Mouse (Mus musculus): ENCODE data around the gene C2cd4b.
"Not testable (repeated sequence)": the region's sequence is repeated elsewhere in the genome, so short reads cannot be mapped to it uniquely, and the experiment has no call there.

C2cd4b gene

DNA sequence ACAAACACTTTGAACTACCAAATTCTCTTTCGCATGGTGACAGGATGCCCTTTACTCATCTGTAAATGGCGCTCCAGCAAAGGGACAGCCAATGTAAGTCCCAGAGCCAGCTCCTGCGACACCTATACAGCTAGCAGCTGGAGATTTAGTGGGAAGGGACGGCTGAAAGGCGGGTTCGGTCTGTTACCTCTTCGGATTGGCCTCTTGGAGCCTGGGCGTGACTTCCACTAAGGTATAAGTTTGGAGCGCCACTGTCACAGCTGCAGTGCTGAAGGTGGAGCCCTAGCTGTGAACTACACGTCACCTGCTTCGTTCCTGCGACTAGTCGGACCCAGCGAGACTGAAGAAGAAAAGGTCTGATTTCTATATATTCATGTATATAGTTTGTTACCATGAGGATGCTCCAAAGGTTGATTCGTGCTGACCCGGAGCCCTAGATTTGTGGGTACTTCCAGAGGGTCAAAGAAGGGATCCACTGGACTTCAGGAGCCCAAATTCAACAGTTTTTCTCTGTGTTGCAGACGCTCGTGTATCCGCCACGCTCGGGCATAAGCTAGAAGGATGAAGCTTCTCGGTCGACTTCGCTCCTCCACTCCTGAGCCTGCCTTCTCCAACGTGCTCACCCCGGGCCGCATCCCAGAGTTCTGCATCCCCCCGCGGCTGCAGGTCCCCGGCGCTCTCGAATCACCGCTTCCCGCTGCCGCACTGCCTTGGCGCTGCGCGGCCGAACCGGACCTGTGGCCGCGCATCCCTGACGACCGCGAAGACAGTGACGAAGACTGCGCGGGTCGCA lies at the start of gene C2cd4b:
Gene C2cd4b (plus strand): TSS at position 275 of the 793 bp plus-strand sequence.
- DNase-seq (ENCODE audit: low read depth): no peak

DNA sequence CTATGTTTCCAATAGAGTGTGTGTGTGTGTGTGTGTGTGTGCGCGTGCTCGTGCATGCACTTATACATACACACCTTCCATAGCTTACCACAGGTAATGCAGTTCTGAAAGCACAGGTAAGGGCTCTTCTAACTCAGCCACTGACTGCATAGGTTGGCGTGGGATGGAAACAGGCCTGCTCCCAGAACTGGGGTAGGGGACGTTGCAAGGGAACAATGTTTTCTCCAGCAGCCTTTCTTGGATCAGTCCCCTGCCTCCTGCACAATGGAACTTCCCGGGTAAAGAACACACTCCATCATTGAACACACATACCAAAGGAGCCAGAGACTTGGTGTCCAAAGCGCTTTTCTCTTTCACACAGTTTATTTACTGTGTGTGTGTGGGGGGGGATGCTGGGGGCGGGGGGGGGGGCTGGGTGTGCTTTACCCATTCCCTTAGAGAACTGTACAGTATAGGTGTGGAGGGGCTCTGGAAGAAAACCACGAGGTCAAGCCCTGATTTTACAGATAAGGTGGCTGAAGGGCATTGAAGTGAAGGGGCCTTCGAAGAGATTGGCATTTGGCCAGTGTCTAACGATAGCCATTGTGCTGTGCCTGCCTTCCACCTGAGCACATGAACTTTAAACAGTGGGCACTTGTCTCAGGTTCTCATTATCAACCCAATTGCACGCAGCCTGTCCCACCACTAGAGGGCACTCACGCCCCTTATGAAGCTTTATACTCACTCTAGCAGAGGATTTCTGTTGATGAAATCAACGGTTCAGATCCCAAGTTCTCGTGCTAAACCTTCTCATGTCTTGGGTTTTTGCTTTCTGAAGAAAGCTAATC lies 48.0 kb upstream of the C2cd4b start:
- peak; percentile 44 for DNase-seq (ENCODE audit: low read depth)

DNA sequence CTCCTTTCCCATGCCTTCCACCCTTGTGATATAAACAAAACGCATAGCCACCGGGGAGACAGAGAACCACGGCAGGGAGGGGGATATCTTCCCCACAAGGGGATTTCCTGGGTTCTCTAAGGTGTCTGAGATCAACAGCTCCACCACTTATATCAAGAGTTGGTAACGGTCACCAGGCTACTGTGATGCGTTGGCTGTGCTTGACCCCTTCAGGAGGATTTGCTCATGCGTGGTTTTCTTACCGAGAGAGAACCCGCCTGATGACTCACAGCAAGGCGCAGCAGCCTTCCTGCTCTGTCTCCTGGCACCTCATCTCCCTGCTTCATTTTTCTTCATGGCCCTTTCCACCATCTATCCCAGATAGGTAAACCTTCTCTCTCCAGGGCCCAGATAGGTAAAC lies 47.1 kb upstream of the C2cd4b start:
- no peak for DNase-seq (ENCODE audit: low read depth)

DNA sequence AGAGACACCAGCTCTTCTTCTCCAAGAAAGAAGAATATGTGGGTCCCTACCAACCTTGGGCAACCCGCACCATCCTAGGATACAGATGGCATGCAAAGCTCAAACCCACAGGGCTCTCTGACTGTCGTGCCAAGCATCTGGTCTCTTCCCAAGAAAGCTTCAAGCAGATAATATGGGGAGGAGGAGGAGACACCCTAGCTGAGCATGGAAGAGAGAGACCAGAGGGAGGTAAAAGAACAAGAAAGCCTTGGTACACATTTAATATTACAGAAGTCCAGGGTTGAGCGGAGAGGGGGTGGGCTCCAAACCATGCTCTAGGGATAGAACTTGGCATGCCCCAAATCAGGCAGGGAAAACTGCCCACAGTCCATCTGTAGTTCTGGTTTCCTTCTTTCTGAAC lies 42.2 kb upstream of the C2cd4b start:
- DNase-seq (ENCODE audit: low read depth): no peak

DNA sequence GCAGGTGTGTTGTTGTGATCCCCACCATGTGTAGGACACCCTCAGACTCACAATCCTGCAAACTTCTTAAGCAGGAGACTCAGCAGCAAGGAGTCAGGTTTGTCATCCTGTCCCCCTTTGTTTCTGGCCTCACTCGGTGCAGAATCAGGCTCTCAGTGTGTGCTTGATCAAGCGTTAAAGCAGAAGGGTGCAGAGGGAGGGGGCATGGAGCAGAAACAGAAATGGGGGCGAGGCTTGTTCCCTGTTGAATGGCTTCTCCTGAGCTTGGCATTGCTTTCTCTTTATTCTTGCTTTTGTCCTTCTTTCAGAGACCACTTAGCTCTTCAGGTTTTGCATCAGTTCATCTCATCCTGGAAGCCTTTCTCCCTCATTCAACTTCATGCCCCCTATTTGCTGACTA lies 40.6 kb upstream of the C2cd4b start:
- no peak for DNase-seq (ENCODE audit: low read depth)

DNA sequence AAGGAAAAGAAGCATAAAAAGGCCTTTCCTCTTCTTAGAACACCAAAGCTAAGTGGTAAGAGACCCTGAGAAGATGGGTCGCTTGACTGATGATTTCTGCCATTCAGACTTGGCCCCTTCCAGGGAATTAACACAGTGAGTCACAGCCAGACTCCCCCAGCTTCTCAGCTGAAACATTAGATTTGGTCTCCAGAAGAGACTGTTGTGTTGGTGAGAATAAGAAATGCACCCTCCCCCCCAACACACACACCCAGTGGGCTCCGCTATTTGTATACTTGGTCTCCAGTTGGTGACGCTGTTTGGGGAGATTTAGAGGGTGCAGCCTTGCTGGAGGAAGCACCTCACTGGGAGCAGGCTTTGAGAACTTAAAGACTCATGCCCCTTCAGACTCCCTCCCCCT lies 39.1 kb upstream of the C2cd4b start:
- DNase-seq (ENCODE audit: low read depth): no peak

DNA sequence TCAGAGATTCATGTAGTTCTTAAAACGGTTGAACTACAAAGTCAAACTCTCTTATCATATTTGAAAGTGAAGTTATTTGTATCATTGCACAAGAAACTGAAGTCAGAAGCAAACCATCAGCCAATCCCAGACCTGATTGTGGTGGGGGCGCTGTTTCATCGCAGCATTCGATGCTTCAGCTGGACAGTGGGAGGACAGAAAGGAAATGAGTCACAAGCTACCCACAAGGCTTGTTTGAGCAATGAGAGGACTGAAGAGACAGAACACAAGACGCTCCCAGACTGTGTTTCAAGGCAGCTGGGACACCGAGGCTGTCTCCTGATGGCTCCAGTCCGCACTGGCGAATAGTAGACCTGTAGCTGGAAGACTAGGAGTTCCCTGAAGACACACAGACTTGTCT lies 36.9 kb upstream of the C2cd4b start:
- no peak for DNase-seq (ENCODE audit: low read depth)

DNA sequence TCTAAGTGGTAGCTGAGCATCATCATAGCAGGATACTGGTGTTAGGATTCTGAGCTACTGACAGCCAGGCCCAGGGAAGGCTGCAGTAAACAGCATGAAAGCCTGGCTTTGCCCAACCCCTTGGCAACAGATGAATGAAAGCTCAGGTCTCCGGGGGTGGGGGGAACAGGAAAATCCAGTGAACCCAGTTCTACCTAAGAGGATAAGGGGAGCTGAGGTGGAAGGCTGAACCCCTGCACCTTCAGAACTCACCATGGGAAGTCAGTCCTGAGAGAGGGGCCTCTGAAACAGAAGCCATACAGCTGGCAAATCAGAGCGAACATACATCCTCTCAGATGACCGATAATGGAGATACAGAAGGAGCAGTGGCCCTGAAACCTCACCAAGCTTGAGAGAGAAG lies 34.0 kb upstream of the C2cd4b start:
- DNase-seq (ENCODE audit: low read depth): no peak

DNA sequence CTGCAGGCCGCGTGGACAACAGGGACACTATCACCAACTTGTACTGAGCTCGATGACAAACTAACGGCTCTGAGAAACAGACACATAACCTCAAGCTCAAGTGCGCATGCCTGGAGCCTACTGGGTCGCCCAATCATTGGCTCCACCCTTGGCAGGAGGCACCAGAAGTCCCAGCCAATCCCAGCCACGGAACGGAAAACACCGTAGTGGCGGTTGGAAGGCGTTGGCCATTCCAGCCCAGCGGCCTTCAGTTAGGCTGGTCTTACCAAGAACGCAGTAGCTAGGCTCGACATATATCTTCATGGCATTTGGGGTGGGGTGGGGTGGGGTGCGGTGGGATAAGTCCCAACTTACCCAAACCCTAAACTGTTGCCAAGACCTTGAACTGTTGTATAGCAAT lies 25.5 kb upstream of the C2cd4b start:
- no peak for DNase-seq (ENCODE audit: low read depth)

DNA sequence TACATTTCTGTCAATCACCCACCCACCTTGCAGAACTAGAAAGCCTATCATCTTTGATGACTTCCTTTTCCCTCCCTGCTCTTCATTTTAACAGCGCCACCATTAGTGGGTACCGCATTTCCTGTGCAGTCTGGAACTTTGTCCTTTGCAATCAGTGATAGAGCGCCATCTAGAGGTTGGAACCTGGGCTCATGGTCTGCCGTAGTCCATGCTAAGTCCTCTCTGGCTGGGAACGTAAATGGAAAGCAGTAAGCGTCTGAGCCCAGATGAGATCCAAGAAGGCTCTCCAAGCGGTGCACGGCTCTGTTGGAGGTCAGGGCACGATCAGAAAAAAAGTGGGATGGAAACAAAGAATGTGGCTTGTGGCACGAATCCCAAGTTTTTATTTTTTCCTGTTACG lies 23.8 kb upstream of the C2cd4b start:
- no peak for DNase-seq (ENCODE audit: low read depth)

DNA sequence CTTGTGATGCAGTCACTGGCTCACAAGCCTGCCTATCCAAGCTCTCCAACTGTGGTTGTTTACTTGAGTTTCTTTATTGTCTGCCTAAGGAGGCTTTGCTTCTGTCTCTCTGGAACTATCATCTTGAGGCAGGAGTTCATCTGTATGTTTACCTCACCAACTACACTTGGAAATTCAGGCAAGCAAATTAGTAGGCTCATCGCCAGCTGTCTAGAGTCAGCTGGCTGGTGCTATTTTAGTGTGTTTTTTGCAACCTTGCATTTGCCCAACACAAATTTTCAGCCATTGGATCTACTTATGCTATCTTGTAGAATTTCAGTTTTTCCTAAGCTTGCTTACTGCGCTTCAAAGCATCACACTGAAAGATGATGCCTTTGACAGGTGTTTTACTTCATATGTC lies 18.0 kb upstream of the C2cd4b start:
- DNase-seq (ENCODE audit: low read depth): no peak

DNA sequence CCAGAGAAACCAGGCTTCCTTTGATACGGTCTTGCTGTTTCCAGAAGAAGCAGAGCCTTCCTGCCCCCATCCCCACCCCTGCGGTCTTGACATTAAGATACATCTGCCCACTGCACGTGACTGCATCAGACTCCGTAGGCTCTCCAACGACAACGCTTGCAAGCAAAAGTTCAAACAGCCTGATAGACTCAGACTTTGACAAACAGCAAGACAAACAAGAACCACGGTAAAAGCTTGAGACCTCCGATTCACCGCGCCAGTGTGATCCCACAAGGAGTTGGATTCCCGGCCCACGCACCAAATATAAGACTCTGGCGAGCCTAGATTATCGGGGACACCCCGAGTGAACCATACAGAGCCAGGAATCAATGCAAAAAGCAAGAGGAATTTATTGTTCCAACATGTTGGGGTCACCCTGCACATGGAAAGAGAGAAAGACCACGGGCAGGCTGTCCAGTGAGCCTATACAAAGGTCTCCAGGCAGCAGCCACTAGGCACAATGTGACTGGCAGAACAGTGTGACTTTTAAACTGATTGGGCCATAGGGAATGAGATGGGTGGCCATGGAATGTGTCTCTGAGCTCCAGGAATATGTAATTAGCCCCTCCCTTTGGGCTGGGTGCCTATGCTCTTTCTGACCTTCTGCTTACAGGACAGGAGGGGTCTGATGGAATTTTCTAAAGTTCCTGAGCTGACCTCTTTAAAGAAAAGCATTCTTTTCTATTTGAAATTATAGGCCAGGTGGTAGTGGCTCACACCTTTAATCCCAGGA lies 5.6 kb upstream of the C2cd4b start:
- no peak for DNase-seq (ENCODE audit: low read depth)

DNA sequence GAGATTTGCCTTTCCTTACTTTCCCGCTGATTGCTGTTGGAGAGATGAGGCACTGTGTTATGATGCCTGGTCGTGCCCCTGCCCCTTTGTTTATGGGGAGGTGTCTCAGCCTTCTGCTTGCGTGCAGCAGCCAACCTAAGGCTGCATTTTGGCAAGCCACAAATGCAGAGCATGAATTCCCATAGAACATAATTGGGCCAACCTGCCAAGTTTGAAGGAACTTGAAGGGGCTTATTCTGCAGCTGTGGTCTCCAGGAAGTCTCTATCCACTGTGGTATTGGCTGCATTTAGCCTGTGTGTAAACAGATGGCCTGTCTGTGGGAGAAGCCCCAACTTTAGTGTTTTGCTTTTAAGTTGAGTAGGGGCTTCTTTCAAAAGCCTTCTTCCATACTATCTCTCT lies 4.5 kb upstream of the C2cd4b start:
- no peak for DNase-seq (ENCODE audit: low read depth)

DNA sequence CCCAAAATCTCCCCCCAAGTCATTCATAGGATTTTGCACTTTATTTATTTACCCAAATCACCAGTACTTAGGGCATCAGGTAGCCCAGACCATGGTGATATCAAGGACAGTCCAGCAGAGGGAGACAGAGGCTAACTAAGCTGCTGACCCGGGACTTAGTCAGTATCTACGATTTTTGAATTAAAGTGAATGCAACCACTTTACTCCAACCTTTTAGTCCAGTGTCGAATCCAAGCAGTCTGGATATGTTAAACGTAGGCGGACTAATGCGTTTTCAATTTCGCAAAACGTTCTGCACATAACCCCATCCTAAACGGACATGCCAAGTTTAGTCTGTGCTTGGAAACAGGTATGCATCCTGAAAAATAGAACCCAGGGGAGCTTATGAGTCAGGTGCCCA lies 551 bp upstream of the C2cd4b start:
- peak; percentile 49 for DNase-seq (ENCODE audit: low read depth)

DNA sequence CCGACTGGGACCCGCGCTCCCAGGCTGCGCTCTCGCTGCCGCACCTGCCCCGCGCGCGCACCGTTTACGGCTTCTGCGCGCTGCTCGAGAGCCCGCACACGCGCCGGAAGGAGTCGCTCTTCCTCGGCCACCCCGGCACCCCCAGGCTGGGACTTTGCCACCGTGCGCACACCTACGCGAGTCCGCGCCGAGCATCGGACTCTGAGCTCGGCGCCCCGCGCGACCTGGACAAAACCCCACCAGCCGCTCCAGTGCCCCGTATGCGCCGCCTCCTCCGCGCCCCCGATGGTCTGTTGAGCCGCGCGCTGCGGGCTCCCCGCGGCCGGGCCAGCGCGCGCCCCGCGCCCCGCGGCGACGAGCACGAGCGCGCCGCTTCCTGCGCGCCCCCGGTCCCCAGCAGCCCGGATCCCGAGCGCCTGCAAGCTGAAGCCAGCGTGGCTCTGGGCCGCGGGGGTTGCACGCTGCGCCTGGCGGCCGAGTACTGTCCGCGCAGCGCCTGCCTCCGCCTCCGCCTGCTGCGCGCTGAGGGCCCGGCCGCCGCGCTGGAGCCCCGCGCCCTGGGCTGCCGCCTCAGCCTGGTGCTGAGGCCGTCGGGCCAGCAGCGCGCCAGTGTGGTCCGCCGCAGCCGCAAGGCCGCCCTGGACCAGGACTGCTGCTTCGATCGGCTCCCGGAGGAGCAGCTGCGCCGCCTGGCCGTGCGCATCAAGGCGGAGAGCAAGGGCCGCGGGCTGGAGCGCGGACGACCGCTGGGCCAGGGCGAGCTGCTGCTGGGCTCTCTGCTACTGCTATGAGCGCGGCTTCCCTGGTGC lies 923 bp downstream of the C2cd4b start:
- DNase-seq (ENCODE audit: low read depth): not testable (repeated sequence)

DNA sequence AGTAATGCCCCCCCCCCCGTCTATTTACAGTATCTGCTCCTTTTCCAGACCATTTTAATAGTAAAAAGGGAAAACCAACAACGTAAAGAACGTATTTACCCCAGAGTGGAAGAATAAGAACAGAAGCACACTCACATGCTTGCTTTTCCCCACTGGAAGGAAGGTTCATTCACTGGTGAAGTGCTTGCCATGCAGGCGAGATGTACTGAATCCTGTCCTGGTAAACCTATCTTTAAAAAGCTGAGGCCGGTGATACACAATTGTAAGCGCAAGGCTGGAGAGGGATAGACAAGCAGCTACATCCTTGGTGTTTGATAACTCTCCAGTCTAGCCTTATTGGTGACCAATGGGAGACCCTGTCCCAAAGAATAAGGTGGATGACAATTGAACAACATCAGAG lies 1.8 kb downstream of the C2cd4b start:
- no peak for DNase-seq (ENCODE audit: low read depth)

DNA sequence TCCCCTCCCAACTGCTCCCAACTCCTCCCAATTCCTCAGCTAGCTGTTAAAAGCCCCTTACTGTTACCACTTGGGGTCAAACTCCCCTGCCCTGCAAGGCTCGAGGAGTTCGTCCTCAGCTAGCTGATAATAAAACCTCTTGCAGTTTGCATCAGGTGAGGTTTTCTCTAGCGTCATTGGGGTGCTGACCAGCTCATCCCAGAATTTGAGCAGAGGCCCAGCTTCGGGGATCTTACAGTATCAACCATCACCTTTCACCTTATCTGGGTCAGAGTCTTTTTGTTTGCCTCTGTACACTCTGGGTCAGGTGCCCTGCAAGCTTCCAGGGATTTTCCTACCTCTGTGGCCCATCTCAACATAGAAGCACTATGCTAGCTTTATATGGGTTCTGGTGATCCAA lies 4.1 kb downstream of the C2cd4b start:
- DNase-seq (ENCODE audit: low read depth): no peak

DNA sequence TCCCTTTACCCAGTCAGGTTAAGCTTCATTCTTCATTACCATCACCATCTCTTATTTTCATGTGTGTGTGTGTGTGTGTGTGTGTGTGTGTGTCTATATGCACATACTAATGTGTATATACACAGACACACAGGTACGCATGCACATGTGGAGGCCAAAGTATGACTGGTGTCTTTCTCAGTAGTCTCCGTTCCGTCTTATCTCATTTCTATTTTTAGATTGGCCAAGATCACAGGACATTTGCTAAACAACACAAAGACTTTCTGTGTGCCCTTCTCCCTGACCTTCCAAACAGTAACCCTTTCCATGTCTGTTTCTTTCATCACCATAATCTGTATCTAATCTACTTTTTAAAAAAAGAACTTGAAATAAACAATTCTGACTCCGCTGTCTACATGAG lies 7.2 kb downstream of the C2cd4b start:
- no peak for DNase-seq (ENCODE audit: low read depth)

DNA sequence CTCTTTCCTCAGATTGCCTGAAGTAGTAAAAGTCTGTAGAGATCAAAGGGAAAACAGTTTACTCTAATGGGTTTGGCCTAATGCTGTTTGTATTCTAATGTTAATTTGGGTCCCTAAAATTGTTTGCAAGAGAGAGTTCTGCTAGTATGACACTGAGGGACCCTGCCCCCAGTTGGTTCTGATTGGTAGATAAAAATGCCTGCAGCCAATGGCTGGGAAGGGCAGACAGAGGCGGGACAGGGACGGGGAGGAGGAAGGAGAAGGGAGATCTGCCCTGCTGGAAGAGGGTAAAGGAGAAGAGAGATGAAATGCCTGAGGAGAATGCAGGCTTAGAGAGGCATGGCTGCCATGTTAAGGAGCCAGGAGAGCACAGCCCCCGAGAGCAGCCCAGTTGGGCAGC lies 7.7 kb downstream of the C2cd4b start:
- DNase-seq (ENCODE audit: low read depth): no peak

DNA sequence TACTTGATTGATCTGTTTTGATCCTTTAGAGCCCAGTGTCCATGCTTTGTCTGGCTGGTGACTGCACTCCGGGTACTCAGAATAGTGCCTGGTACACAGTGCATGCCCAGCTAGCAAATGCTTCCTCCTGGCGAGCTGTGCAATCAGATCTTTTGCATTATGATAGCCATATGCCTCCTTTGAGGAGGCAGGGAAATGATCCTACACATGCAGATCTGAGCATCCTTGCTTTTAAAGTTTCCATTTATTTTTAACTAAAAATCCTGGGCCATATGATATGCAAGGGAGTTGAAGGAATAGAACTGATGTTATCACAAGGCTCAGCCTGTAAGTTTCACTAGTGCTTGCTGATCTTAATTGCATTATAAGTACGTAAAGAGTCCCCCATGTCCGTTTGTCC lies 9.6 kb downstream of the C2cd4b start:
- DNase-seq (ENCODE audit: low read depth): no peak

DNA sequence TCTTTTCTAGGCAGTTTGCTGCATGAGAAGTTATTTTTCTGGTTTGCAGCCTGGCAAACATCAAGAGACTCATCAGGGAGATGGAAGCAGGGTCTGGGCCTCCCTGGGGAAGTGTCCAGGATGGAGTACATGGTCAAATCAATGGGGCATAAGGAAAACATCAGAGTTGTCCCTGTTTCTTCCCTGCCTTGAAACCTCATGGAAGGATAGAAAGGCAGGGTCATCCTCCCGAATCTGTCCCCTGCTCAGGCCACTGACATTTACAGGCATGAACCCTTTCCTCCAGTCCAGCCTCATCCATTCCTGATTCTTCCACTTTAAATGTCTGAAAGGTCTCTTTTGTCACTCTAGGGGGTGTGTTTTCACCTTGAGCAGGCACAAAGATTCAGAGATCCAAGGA lies 10.2 kb downstream of the C2cd4b start:
- DNase-seq (ENCODE audit: low read depth): no peak

DNA sequence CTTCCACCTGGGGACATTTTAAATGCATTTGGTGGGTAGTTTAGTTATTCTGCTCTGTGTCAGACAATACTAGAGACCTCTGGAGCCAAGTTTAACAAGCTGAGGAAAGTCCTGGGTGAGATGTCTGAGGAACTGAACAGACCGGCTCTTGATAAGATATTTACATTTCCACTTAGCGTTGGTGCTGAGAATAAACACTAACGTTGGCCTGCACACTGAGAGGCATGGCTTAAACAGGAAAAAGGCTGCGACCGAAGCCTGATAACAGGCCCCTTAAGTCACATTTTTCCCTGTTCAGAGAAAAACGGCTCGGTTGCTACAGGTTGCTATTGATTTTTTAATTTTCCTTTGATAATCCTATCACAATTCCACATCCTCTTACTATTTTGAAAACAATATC lies 12.1 kb downstream of the C2cd4b start:
- no peak for DNase-seq (ENCODE audit: low read depth)
